Mouse (Mus musculus) activated CD4-positive, CD25-positive, alpha-beta regulatory T cell, adult 9 weeks (primary cell): ENCODE measurements around the gene Parp16. TPM values are rescaled to one million over a fixed set of nuclear protein-coding genes. Genes with fewer than 3 reads are reported as not detected.

Experiments
- polyA plus RNA-seq: library from polyadenylated mRNA; unstranded; fragments of 100-300 nt; shearing (Covaris generic); gene quantifications from one replicate; pipeline ENCODE4 v1.2.1, GENCODE M21; 2017

The Parp16 gene
- polyA plus RNA-seq, result 7.2 TPM

GRCm38 (mm10) chr9:65195053-65195452 lies at the start of gene Parp16:
Parp16 (plus strand) TSS chr9:65195353.

GRCm38 (mm10) chr9:65264959-65265358 lies 69.8 kb downstream of the Parp16 start, which contains the start of gene Cilp:
Cilp (plus strand) TSS chr9:65265180.

Other genes starting within 250 kb of the Parp16 start
- 0.05 TPM for gene Slc24a1, start 243.7 kb upstream of the Parp16 start, polyA plus RNA-seq
- 48.8 TPM for gene Ints14, start 234.4 kb upstream of the Parp16 start, polyA plus RNA-seq
- gene Hacd3, start 173.7 kb upstream of the Parp16 start, polyA plus RNA-seq, result 183 TPM
- 47.5 TPM for gene Dpp8, start 162.9 kb upstream of the Parp16 start, polyA plus RNA-seq
- not detected for gene Igdcc4, start 93.9 kb upstream of the Parp16 start, polyA plus RNA-seq
- gene Igdcc3, start 54.2 kb upstream of the Parp16 start, polyA plus RNA-seq, result not detected
- not detected for gene Cilp, start 69.8 kb downstream of the Parp16 start, polyA plus RNA-seq
- gene Clpx, start 98.9 kb downstream of the Parp16 start, polyA plus RNA-seq, result 50.9 TPM
- gene Pdcd7, start 150.8 kb downstream of the Parp16 start, polyA plus RNA-seq, result 3.6 TPM
- gene Ubap1l, start 165.7 kb downstream of the Parp16 start, polyA plus RNA-seq, result not detected
- gene Kbtbd13, start 196.3 kb downstream of the Parp16 start, polyA plus RNA-seq, result not detected
- gene Rasl12, start 203.2 kb downstream of the Parp16 start, polyA plus RNA-seq, result not detected
- gene Slc51b, start 227.6 kb downstream of the Parp16 start, polyA plus RNA-seq, result not detected
- 45.0 TPM for gene Mtfmt, start 240.4 kb downstream of the Parp16 start, polyA plus RNA-seq